Comparison of ENCODE assay signal across 8 mouse cellular contexts in genomic region chr17:73302104-73302503, GRCm38 (mm10).
DNase-seq lines count a peak whose midpoint lies in the region; ATAC-seq lines count a peak whose summit lies in the region.

No protein-coding gene starts in this region.

- no peaks in the 10 kb centered on the region for H3K36me3 ChIP-seq in hindbrain, embryonic 13.5 days

- H3K4me1 ChIP-seq in hindbrain, embryonic 13.5 days (replicated peaks) = peaks cover 19% of the 10 kb centered on the region

- H3K27me3 ChIP-seq in hindbrain, embryonic 13.5 days = peaks cover 13% of the 10 kb centered on the region; the same call in 1 of the 2 replicates

- no peak overlapping the region for H3K4me3 ChIP-seq in hindbrain, embryonic 13.5 days

- H3K9me3 ChIP-seq in hindbrain, embryonic 13.5 days = no peaks in the 10 kb centered on the region

- no peak overlapping the region for H3K9ac ChIP-seq in hindbrain, embryonic 13.5 days

- no peak overlapping the region for H3K27ac ChIP-seq in hindbrain, embryonic 13.5 days

- peak; percentile 92 for DNase-seq in NIH3T3 (ENCODE audit: low read depth)
- peak; percentile 76 for DNase-seq in cerebellum, adult 9-10 months
- peak; percentile 53 to 62 for DNase-seq in frontal cortex, postnatal 25 days (ENCODE audit: low spot score in 2 of 2)
- peak; percentile 84 to 86 for DNase-seq in layer of hippocampus, postnatal 10 days (ENCODE audit: low spot score in 2 of 2)
- peak; percentile 85 for DNase-seq in lung, postnatal 10 days
- DNase-seq in ovary, postnatal 36 days (ENCODE audit: low spot score) = peak; percentile 70
- peak; percentile 86 for DNase-seq in thymus, postnatal 14 days

- WGBS in hindbrain, embryonic 13.5 days = 5% methylated on average over 10 of the region's 10 CpGs

- ATAC-seq in hindbrain, embryonic 13.5 days (ENCODE audit: low FRiP score) = peak; percentile 66

- peak overlapping the region; percentile 37 for H3K4me2 ChIP-seq in hindbrain, embryonic 13.5 days
